Mouse (Mus musculus) G1E (cell line): Measurements from ENCODE around the gene Iqgap2. TPM values are rescaled to one million over a fixed set of nuclear protein-coding genes. Genes with fewer than 3 reads are reported as not detected.

Source experiments
- ATAC-seq: 2 replicates; pipeline ENCODE4 v1.8.0; 2016; ENCODE audit warnings: mild to moderate bottlenecking; ENCODE audit not compliant: insufficient number of reproducible peaks, poor library complexity, low FRiP score, severe bottlenecking; ENCODE audit errors: extremely low read depth
- DNase-seq: peaks from one replicate; pipeline ENCODE4 v3.0.0; 2012; ENCODE audit warnings: low spot score
- H3K27me3 ChIP-seq: 2 replicates; pipeline ENCODE4 v1.6.1; 2012; ENCODE audit warnings: mild to moderate bottlenecking, low read length, inconsistent platforms; ENCODE audit not compliant: insufficient read depth
- H3K36me3 ChIP-seq: replicated peaks from 2 replicates; pipeline ENCODE3; 2012; ENCODE audit warnings: mild to moderate bottlenecking, inconsistent platforms
- H3K4me1 ChIP-seq: 2 replicates; pipeline ENCODE4 v1.6.1; 2012; ENCODE audit warnings: low read depth, low read length, inconsistent platforms, mixed read lengths; ENCODE audit not compliant: insufficient read depth
- H3K4me3 ChIP-seq: 2 replicates; pipeline ENCODE4 v1.5.1; 2012; ENCODE audit warnings: low read depth, mild to moderate bottlenecking, inconsistent platforms, low read length, moderate library complexity, mixed read lengths
- H3K9me3 ChIP-seq: replicated peaks from 2 replicates; pipeline ENCODE4 v1.6.1; 2012; ENCODE audit warnings: inconsistent platforms
- CTCF ChIP-seq: IDR thresholded peaks from 2 replicates; pipeline ENCODE4 v1.5.1; 2012; ENCODE audit warnings: low read depth, low read length, inconsistent platforms, mixed read lengths
- GATA1 ChIP-seq: IDR thresholded peaks from 2 replicates; pipeline ENCODE4 v1.6.1; 2012; ENCODE audit warnings: borderline replicate concordance, low read length, inconsistent platforms, mixed read lengths
- GATA2 ChIP-seq: IDR thresholded peaks from 2 replicates; pipeline ENCODE4 v1.6.1; 2012; ENCODE audit warnings: low read depth, low read length, inconsistent platforms, borderline replicate concordance
- POLR2AphosphoS5 ChIP-seq: IDR thresholded peaks from 2 replicates; pipeline ENCODE4 v1.6.1; 2012; ENCODE audit warnings: low read depth, low read length, inconsistent platforms; ENCODE audit not compliant: insufficient replicate concordance
- TAL1 ChIP-seq: conservative IDR thresholded peaks from 2 replicates; pipeline ENCODE4 v1.6.1; 2012; ENCODE audit warnings: low read depth, low read length, inconsistent platforms, mixed read lengths
- polyA plus RNA-seq: library from polyadenylated mRNA; stranded (reverse); fragments of >175 nt; gene quantifications from 2 replicates; pipeline ENCODE4 v1.2.3, GENCODE M21; 2012
- total RNA-seq, 2 experiments: library from RNA; stranded (forward) in 1 of 2; stranded (reverse) in 1 of 2; fragments of 200-1000 nt in 1 of 2; fragments of >200 nt in 1 of 2; fragmentation: Nextera tagmentation in 1 of 2; gene quantifications; 2 replicates each; pipeline ENCODE4 v1.2.3; 2014 to 2017

Iqgap2 gene
- total and polyA plus RNA-seq, 3 experiments, result 3.0 to 14.3 (median 6.6) TPM

DNA sequence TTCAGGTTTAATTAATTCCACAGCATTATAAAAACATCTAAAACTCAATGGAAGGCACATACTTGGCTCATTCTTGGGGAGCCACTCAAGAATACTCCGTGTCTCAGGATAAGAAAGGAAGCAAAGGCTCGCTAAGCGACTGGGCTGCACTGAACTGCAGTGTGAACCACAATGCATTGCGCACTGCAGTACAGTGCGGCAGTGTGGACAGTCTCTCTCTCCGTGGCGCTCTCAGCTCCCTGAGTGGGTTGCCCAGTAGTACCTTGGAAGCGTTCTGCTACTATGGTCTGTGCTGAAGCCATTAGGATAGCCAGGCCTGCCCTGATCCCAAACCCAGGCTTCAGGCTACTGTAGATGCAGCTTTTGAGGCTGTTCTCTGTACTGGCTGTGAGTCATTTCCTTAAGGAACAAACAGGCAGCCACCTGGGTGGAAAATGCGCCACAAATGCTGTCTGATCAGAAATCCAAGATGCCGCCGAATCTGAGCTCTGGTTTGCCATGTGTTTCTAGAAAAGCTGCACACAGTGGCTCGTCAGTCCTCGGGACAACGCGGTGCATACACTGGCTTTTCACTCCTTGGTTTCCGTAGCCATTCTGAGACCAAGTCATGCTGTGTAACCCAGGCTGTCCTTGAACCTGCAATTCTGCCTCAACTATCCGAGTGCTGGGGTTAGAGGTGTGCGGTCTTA is 293.3 kb downstream of the Iqgap2 start:
- H3K27me3 ChIP-seq, result peaks cover 35% of the 10 kb centered on the region
- DNase-seq (no peak), ATAC-seq (no peak)
- H3K9me3 ChIP-seq, result no peaks in the 10 kb centered on the region
- no peak overlapping the region for H3K4me3 ChIP-seq
- no peak for TF ChIP-seq GATA2
- TF ChIP-seq CTCF, result no peak
- no peak for TF ChIP-seq TAL1
- no peak for TF ChIP-seq POLR2AphosphoS5
- no peak for TF ChIP-seq GATA1
- H3K4me1 ChIP-seq, result 0 out of 2 replicates have a peak, but pooled peaks cover 1% of the 10 kb centered on the region
- H3K36me3 ChIP-seq, result no peaks in the 10 kb centered on the region

DNA sequence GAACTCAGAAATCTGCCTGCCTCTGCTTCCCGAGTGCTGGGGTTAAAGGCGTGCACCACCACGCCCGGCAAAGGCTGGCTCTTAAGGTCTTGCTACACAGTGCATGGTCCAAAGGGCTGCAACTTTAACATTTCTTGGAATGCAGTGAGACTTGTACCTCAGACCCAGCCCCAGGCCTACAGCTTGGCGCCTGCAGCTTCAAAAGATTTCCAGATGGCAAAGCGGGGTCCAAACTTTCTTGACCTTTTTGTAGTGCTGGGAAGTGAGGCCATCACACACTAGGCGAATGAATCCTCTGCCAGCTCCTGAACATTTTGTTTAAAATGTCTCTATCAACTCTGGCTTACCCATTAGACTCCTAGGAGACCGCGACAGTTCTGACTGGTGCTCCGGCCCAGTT is 294.1 kb downstream of the Iqgap2 start:
- ATAC-seq (no peak), DNase-seq (no peak)
- TF ChIP-seq GATA1 (no peak), GATA2 (no peak), TAL1 (no peak), POLR2AphosphoS5 (no peak), CTCF (no peak)
- peaks cover 36% of the 10 kb centered on the region for H3K27me3 ChIP-seq
- no peaks in the 10 kb centered on the region for H3K36me3 ChIP-seq
- H3K4me1 ChIP-seq, result 0 out of 2 replicates have a peak, but pooled peaks cover 1% of the 10 kb centered on the region
- no peak overlapping the region for H3K4me3 ChIP-seq
- H3K9me3 ChIP-seq, result no peaks in the 10 kb centered on the region

DNA sequence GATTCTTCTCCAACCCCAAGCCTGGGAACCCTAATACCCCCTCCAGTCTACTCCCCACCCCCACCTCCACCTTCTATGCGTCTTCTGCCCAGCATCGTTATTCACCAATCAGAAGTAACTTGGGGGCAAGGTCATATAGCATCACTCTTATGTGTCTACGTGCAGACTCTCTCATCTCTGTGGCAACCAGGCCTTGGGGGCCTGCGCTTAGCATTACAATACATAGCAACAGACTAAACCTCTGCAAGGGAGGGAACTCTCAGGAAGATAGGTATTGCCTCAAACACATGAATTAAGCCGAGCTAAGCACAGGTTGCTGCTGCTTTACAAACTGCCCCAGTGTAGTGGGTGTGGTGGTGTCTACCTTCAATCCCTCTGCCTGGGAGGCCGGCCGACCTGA is 295.0 kb downstream of the Iqgap2 start:
- TF ChIP-seq CTCF, result no peak
- DNase-seq (no peak), ATAC-seq (no peak)
- no peak overlapping the region for H3K4me3 ChIP-seq
- no peaks in the 10 kb centered on the region for H3K36me3 ChIP-seq
- no peaks in the 10 kb centered on the region for H3K9me3 ChIP-seq
- H3K4me1 ChIP-seq, result 0 out of 2 replicates have a peak, but pooled peaks cover 1% of the 10 kb centered on the region
- H3K27me3 ChIP-seq, result peaks cover 42% of the 10 kb centered on the region

- ATAC-seq, result no peak
- H3K36me3 ChIP-seq, result no peaks in the 10 kb centered on the region
- 0 out of 2 replicates have a peak, but pooled peaks cover 1% of the 10 kb centered on the region for H3K4me1 ChIP-seq
- H3K9me3 ChIP-seq, result no peaks in the 10 kb centered on the region
- peaks cover 42% of the 10 kb centered on the region for H3K27me3 ChIP-seq
- DNase-seq, result no peak
- H3K4me3 ChIP-seq, result no peak overlapping the region
- no peak for TF ChIP-seq GATA2
- no peak for TF ChIP-seq GATA1
- TF ChIP-seq TAL1, result no peak
- TF ChIP-seq CTCF, result no peak
- TF ChIP-seq POLR2AphosphoS5, result no peak
Measured at GRCm38 (mm10) chr13:95595921-95596320, 295.8 kb downstream of the Iqgap2 start.

GRCm38 (mm10) chr13:95595411-95595810 is 296.3 kb downstream of the Iqgap2 start:
- DNase-seq, result no peak
- Histone ChIP-seq H3K27me3 (peaks cover 41% of the 10 kb centered on the region), H3K9me3 (no peaks in the 10 kb centered on the region), H3K36me3 (no peaks in the 10 kb centered on the region), H3K4me1 (0 out of 2 replicates have a peak, but pooled peaks cover 1% of the 10 kb centered on the region), H3K4me3 (no peak overlapping the region)
- ATAC-seq, result no peak
- no peak for TF ChIP-seq TAL1
- TF ChIP-seq POLR2AphosphoS5, result no peak
- no peak for TF ChIP-seq GATA2
- TF ChIP-seq CTCF, result no peak
- TF ChIP-seq GATA1, result no peak

DNA sequence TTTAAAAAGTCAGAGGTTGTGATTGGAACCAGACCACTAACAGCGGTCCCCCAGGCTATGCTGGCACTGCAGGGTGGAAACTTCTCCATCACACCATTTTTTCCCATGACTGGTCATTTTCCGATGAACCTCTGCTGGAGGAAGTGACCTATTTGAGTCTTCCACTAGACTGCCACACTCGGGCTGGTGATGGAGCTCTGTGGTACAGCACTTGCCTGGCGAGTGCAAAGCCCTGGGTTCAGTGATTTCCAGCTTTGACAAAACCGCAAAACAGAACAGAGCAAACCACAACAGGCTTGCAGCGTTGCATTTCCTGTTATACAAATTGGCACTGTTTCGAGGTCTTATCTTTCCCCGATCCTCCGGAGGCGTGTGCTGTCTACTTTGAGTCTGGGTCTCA is 298.9 kb downstream of the Iqgap2 start:
- H3K4me1 ChIP-seq, result peaks cover 5% of the 10 kb centered on the region; the same call in 1 of the 2 replicates
- no peak overlapping the region for H3K4me3 ChIP-seq
- ATAC-seq, result no peak
- DNase-seq, result no peak
- no peaks in the 10 kb centered on the region for H3K9me3 ChIP-seq
- H3K27me3 ChIP-seq, result peaks cover 44% of the 10 kb centered on the region
- H3K36me3 ChIP-seq, result no peaks in the 10 kb centered on the region
- no peak for TF ChIP-seq GATA1
- TF ChIP-seq POLR2AphosphoS5, result no peak
- TF ChIP-seq TAL1, result no peak
